Mouse (Mus musculus) spleen, postnatal 4 days (tissue): Measurements from ENCODE around the gene Pdgfd.

Experiments
- DNase-seq, 2 experiments: peaks; one replicate each; pipeline ENCODE4 v3.0.0; 2022; ENCODE audit warnings: low spot score in 2 of 2

Gene Pdgfd

GRCm38 (mm10) chr9:6305847-6306246 is 137.5 kb downstream of the Pdgfd start:
- no peak for DNase-seq

- DNase-seq = no peak
These were observed 148.7 kb downstream of the Pdgfd start for GRCm38 (mm10) chr9:6317114-6317513.

DNA sequence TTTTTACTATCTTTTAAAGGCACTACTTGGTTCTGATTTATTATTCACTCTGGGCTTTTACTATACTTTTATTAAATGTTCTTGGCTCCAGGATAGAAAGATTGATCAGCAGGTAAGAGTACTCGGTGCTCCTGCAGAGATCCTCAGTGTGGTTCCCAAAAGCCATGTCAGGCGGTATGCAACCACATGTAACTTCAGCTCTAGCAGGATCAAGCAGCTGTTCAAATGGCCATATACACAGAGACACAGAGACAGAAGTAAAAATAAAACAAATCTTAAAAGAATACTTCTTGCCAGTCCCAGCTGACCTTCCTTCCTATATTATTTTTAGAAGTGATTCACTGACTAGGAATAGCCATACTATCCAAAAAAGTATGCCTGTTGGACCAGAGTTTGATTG is 157.0 kb downstream of the Pdgfd start:
- no peak for DNase-seq

- DNase-seq = no peak
These were observed 165.1 kb downstream of the Pdgfd start for GRCm38 (mm10) chr9:6333499-6333898.

DNA sequence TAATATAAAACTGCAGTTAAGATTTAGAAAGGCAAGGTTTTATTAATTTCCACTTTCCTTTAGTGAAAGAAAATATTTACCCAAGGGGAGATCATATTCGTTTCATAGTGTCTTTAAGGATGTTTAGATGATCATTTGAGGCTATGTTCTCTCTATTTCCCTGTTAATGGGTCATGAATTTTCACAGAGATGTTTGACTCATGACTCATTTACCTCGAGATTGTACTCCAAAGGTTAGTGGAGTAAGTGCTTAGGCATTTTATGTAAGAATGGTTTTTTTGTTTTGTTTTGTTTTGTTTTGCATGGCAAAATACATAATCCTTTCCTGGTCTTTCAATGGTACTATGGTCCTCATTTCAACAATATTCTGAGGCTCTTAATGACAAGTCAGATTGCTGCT is 167.9 kb downstream of the Pdgfd start:
- DNase-seq = no peak

- no peak for DNase-seq
These were observed 169.5 kb downstream of the Pdgfd start for GRCm38 (mm10) chr9:6337891-6338290.

DNA sequence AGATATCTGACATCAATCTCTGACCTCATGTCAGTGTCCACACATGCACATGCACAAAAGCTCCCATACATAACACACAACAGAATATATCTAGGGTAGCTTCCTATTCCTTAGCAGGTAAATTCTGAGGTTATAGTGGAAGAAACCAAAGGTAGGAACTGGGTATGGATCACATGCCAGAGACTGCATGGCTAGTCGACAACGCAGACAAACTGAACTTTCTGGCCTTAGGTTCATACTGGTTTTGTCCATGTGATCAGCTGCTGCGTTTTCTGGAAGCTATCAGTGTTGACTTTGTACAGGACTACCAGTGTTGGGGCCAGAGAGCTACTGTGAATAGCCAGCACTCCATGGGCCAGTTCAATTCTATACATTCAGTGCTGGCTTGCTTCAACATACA is 170.0 kb downstream of the Pdgfd start:
- no peak for DNase-seq

- DNase-seq = no peak
These were observed 171.0 kb downstream of the Pdgfd start for GRCm38 (mm10) chr9:6339394-6339793.

DNA sequence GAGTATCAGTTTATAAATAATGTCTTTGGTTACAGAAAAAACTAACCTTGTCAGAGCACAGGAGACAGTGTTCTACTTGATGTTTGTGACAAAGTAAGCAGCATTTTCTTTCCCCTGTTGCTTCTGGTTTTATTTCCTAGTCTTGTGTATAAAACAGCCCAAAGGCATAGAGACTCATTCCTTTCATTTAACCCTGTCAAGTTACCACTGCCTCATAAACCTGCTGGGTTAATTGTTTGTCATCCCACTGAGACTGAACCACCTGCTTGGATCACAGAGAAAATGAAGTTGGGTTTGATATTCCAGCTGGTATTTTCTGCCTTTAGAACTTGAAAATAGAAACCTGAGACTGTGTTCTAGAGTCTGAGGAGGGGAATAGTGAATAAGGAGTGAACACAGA is 172.4 kb downstream of the Pdgfd start:
- DNase-seq = no peak

DNA sequence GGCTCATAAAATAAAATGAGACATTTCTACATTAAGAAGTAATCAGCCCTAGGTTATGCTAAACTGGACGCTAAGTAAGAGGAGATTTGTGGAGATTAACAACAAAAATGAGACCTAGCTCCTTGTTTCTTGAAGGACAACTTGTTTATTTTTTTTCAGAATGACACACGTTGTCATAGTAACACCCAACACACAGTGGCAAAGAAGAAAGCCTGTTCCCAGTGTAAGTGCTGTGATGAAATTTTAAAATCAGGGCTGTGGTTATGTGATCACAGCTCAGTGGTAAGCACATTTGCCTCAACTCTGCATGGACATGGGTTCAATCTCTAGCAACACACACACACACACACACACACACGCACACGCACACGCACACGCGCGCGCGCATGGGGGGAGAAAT is 174.5 kb downstream of the Pdgfd start:
- DNase-seq = no peak

DNA sequence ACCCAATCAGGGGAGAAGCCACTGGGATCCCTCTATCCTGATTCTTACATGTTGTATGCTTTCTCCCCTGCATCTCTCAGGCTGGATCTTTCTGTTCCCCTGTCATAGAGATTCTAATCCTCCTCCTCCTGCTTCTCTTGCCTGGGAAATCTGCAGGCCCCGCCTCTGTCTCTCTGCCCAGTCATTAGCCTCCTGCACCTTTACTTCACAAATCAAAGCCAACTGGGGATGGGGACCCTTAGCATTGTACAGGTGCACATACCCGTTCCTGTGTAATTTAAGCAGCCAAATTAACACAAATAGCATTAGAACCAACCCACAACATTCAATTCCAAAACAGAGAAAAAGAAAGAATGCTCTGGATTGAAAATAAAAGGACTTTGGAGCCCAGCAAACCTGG is 176.1 kb downstream of the Pdgfd start:
- no peak for DNase-seq

DNA sequence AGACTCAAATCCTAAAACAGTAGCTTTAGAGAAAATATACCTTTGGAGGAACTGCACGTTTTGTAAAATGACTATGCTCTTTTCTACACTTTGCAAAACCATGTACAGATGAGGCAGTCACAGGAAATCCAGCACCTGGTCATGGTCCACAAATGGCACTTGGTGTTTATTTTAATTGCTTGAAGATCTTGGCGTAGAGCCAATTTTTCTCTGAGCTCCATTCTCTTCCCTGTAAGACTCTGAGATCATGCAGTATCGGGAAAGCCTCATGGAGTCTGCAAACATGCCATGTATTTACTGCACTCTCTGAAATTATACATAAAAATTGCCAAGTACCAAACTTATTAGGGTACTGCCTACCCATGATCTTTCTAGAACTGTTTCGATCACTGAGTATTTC is 176.5 kb downstream of the Pdgfd start:
- no peak for DNase-seq

DNA sequence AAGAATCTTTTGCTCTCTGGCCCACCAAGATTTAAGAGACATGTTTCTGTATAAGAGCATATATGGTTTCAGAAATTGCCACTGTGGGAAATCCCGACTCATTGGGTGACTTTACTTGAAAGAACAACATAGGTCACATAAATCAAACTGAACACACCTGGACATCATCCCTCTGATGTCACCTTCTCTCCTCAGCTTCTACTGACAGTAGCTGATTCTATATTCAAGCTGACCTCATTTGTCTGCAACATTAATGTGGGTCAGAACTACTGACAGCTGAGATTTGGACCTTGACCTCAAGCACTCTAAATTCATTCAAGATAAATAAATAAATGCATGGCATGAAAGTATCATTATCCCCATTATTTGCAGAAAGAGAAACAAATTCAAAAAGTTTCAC is 177.0 kb downstream of the Pdgfd start:
- no peak for DNase-seq

DNA sequence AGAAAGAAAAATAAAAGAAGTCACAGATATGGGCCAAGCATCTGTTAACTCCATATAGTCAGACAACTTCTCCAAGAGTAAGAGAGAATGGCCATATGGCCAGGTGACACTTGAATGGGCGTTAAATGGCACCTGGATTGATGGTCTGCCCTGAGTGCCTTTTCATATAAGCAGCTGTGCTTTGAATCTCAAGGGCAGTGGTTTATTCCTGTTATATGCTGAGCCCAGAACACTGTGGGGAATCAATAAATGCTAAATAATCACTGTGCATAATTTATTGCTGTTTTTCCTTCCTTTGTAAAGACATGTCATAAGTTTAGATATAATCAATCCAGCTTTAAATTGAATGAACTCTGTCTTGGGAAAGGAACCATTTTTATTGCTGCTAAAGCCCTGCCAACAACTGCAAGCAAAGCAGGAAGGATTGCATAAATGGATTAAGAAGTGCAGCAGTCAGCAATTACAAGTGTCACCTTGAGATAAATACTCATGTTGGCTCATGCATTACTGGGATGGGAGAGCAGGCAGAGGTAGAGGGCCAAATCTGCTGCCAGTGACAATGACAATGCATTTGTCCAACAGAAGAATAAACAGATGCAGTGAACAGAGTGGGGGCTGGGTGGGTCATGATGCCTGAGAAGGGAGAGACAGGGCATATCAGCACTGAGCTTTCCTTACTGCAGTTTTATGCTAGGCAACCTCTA is 185.0 kb downstream of the Pdgfd start:
- no peak for DNase-seq

DNA sequence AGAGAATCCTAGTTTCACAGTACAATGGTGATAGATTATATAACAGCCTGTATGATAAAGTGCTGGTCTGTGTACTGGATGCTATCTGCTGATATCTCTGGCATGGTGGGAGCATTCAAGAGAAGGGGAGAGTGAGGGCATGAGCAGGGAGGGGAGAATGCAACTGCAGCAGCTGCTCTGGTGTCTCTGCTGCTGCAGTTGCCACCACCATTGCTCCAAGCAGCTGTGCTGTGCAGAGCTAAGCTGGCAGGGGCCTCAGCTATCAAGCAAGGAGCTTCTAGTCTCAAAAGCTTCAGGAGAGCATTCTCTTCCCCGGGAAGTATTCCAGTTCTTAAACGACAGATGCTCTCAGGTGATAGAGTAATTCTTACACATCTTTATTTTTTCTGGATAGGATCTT is 192.4 kb downstream of the Pdgfd start:
- no peak for DNase-seq

- no peak for DNase-seq
These were observed 198.2 kb downstream of the Pdgfd start for GRCm38 (mm10) chr9:6366550-6366949.

DNA sequence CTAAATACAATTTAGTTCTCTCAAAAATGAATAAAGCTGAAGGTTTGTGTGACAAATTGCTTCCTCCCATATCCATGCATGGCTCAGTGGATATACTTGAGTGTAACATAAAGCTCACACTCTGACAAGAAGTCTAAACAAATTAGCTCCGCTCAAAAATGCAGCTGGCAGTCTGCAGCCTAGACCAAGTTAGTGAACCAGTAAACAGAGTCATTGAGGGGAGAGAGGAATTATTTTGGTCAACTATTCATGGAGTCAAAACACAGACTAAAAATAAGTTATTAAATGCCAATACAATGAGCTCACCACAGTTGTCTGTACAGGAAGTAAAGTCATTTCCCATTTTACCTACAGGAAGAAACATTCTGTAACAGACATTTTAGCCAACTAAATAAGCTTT is 233.4 kb downstream of the Pdgfd start:
- DNase-seq = no peak

- no peak for DNase-seq
These were observed 238.2 kb downstream of the Pdgfd start for GRCm38 (mm10) chr9:6406535-6406934.

DNA sequence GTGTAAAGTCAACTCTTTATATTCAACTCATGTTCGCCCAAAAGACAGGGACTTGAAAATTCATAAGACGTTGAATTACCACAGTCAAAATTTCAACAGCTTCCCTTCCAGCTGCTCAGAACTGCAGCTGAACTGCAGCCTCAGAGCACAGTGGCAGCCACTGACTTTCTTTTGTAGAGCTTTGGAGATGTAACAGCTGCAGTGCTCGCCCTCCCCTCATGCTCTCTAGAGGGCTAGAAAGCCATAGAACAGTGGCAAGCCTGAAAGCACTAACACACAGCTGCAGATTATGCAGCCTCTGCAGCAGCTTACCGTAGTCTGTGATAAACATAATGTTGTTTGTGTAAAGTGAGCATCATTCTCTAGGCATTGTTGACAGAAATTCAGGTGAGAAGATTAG is 239.6 kb downstream of the Pdgfd start:
- DNase-seq = no peak

DNA sequence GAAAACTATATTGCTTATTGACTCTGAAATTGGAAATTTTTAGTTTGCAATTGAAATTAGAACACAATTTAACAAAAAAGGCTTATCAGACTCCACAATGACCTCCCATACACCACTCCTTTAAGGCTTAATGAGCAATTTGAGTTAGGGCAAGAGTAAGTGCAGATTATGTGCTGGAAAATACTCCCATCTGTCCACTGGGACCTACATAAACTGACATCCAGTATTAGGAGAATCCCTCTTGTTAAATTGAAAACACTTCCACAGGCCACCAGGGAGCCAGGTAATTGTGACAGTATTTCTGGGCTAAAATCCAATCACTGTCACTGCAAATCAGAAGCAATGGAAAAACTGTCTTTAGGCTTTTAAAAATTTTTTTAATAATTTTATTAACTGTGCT is 256.2 kb downstream of the Pdgfd start:
- DNase-seq = no peak
